Mouse (Mus musculus): ENCODE measurements around the gene Ssh3.

GRCm38 (mm10) chr19:4244775-4245174 is 24.2 kb downstream of the Ssh3 start:
- TF ChIP-seq POLR2A (IDR thresholded peaks at IDR 0.05; ENCODE audit: insufficient read length, low read depth) (no peak), USF1 (IDR thresholded peaks at IDR 0.05; ENCODE audit: low read depth) (no peak), E2F4 (IDR thresholded peaks at IDR 0.05; ENCODE audit: insufficient read depth) (no peak), MAX (IDR thresholded peaks at IDR 0.05; ENCODE audit: low read depth) (no peak), CEBPB (IDR thresholded peaks at IDR 0.05; ENCODE audit: insufficient read depth, poor library complexity, severe bottlenecking) (no peak), REST (IDR thresholded peaks at IDR 0.05; ENCODE audit: insufficient read depth, insufficient read length) (no peak)

Data from myocyte (in vitro differentiated cells).